Comparison of ENCODE assay signal across 8 mouse cellular contexts in genomic region chr2:131096101-131096795, GRCm38 (mm10). TPM values are rescaled to one million over a fixed set of nuclear protein-coding genes. Genes with fewer than 3 reads are reported as not detected.
DNase-seq lines count a peak whose midpoint lies in the region; ATAC-seq lines count a peak whose summit lies in the region.

No protein-coding gene starts in this region.

- no peaks in the 10 kb centered on the region for H3K36me3 ChIP-seq in liver, embryonic 15.5 days (replicated peaks)
- H3K36me3 ChIP-seq in neural tube, embryonic 15.5 days = no peaks in the 10 kb centered on the region

- H3K27ac ChIP-seq in liver, embryonic 15.5 days (replicated peaks) = peak overlapping the region; percentile 97
- H3K27ac ChIP-seq in neural tube, embryonic 15.5 days (replicated peaks) = peak overlapping the region; percentile 41; the same call in 1 of the 2 replicates

- H3K9ac ChIP-seq in liver, embryonic 15.5 days = peak overlapping the region; percentile 46
- H3K9ac ChIP-seq in neural tube, embryonic 15.5 days (replicated peaks) = no peak overlapping the region

- WGBS in liver, embryonic 15.5 days (ENCODE audit: insufficient replicate concordance) = 6% methylated on average over 9 of the region's 9 CpGs
- 12% methylated on average over 9 of the region's 9 CpGs for WGBS in neural tube, embryonic 15.5 days

- H3K4me3 ChIP-seq in liver, embryonic 15.5 days (replicated peaks) = peak overlapping the region; percentile 15; the same call in 1 of the 2 replicates
- no peak overlapping the region for H3K4me3 ChIP-seq in neural tube, embryonic 15.5 days (replicated peaks)

- peak; percentile 72; the same call in 1 of the 2 replicates for ATAC-seq in frontal cortex, adult (ENCODE audit: low TSS enrichment)
- peak; percentile 96 for ATAC-seq in liver, embryonic 15.5 days (ENCODE audit: insufficient read depth)
- ATAC-seq in neural tube, embryonic 15.5 days (ENCODE audit: low FRiP score) = no peak

- peaks cover 33% of the 10 kb centered on the region for H3K4me1 ChIP-seq in liver, embryonic 15.5 days (replicated peaks)
- no peaks in the 10 kb centered on the region for H3K4me1 ChIP-seq in neural tube, embryonic 15.5 days

- no peaks in the 10 kb centered on the region for H3K27me3 ChIP-seq in liver, embryonic 15.5 days
- H3K27me3 ChIP-seq in neural tube, embryonic 15.5 days (replicated peaks) = no peaks in the 10 kb centered on the region

- peak overlapping the region; percentile 58 for H3K4me2 ChIP-seq in liver, embryonic 15.5 days
- H3K4me2 ChIP-seq in neural tube, embryonic 15.5 days = no peak overlapping the region

- no peak for DNase-seq in frontal cortex, postnatal 10 days (ENCODE audit: low spot score in 2 of 2)
- peak; percentile 50 for DNase-seq in adipocyte (ENCODE audit: low spot score)
- peak; percentile 1 to 22 for DNase-seq in gastrocnemius, adult 8-10 months (ENCODE audit: low spot score in 2 of 2)
- DNase-seq in induced T-regulatory cell, adult 2 months (ENCODE audit: low read depth) = peak; percentile 30
- DNase-seq in B cell, adult 2 months = no peak

- no peaks in the 10 kb centered on the region for H3K9me3 ChIP-seq in liver, embryonic 15.5 days (replicated peaks)
- no peaks in the 10 kb centered on the region for H3K9me3 ChIP-seq in neural tube, embryonic 15.5 days (replicated peaks)

RNA-seq across cellular contexts. Expression of gene Siglec1, which starts 9.7 kb away (rescaled TPM):
- under 1 TPM; 0.19 to 0.72 (median 0.47) TPM for total RNA-seq in gastrocnemius, adult 8-10 months (2022)
- polyA plus RNA-seq in liver, embryonic 15.5 days (2015; fragmentation: Nextera tagmentation; extraction: Ambion mirVana) = 1.5 and 1.7 TPM in 2 replicates
- 0.23 and 0.36 TPM in 2 replicates for polyA plus RNA-seq in neural tube, embryonic 15.5 days (2015; fragmentation: Nextera tagmentation; extraction: Ambion mirVana)

RNA-seq across cellular contexts. Expression of gene Hspa12b, which starts 30.8 kb away (rescaled TPM):
- 1 to 10 TPM; 6.8 to 9.2 (median 6.9) TPM for total RNA-seq in gastrocnemius, adult 8-10 months (2022)
- 1.8 and 1.9 TPM in 2 replicates for polyA plus RNA-seq in liver, embryonic 15.5 days (2015; fragmentation: Nextera tagmentation; extraction: Ambion mirVana)
- 6.0 and 7.7 TPM in 2 replicates for polyA plus RNA-seq in neural tube, embryonic 15.5 days (2015; fragmentation: Nextera tagmentation; extraction: Ambion mirVana)

RNA-seq across cellular contexts. Expression of gene Adam33, which starts 32.6 kb away (rescaled TPM):
- 1 to 10 TPM in 3 of 4 experiments, under 1 TPM in 1; 0.82 to 1.8 (median 1.3) TPM for total RNA-seq in gastrocnemius, adult 8-10 months (2022)
- polyA plus RNA-seq in liver, embryonic 15.5 days (2015; fragmentation: Nextera tagmentation; extraction: Ambion mirVana) = 0.62 and 0.86 TPM in 2 replicates
- 2.0 and 2.9 TPM in 2 replicates for polyA plus RNA-seq in neural tube, embryonic 15.5 days (2015; fragmentation: Nextera tagmentation; extraction: Ambion mirVana)

RNA-seq across cellular contexts. Expression of gene Gm11037, which starts 37.0 kb away (rescaled TPM):
- total RNA-seq in gastrocnemius, adult 8-10 months (2022) = not detected
- polyA plus RNA-seq in liver, embryonic 15.5 days (2015; fragmentation: Nextera tagmentation; extraction: Ambion mirVana) = not detected in 2 replicates
- polyA plus RNA-seq in neural tube, embryonic 15.5 days (2015; fragmentation: Nextera tagmentation; extraction: Ambion mirVana) = not detected in 2 replicates

RNA-seq across cellular contexts. Expression of gene Gfra4, which starts 53.4 kb away (rescaled TPM):
- total RNA-seq in gastrocnemius, adult 8-10 months (2022) = 1 to 10 TPM in 3 of 4 experiments, under 1 TPM in 1; 0.92 to 1.7 (median 1.3) TPM
- 0.23 and 0.37 TPM in 2 replicates for polyA plus RNA-seq in liver, embryonic 15.5 days (2015; fragmentation: Nextera tagmentation; extraction: Ambion mirVana)
- polyA plus RNA-seq in neural tube, embryonic 15.5 days (2015; fragmentation: Nextera tagmentation; extraction: Ambion mirVana) = 46.4 and 52.1 TPM in 2 replicates

Comparison
In these comparisons a context has a peak if more than half of its experiments do, and no peak if none do; other contexts are left out.
1. DNase-seq: peak in adipocyte (single experiment), gastrocnemius, adult 8-10 months (2 of 2) and induced T-regulatory cell, adult 2 months (single experiment); none in frontal cortex, postnatal 10 days (0 of 2) and B cell, adult 2 months (0 of 2).